Mouse (Mus musculus): ENCODE data around the gene Maf.

The Maf gene

DNA sequence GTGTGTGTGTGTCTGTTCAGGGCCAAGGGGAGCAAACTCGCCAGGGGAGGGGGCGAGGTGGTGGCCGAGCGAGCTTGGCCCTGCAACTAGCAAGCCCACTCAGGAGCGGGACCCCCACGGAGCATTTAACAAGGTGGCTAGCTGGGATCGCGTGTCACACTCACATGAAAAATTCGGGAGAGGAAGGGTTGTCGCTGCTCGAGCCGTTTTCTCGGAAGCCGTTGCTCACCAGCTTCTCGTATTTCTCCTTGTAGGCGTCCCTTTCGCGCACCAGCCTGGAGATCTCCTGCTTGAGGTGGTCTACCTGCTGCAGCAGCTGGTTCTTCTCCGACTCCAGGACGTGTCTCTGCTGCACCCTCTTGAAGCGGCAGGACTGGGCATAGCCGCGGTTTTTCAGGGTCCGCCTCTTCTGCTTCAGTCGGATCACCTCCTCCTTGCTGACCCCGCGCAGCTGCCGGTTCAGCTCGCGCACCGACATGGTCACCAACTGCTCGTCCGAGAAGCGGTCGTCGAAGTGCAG, 1.9 kb downstream of the Maf start:
- peak in 1 of 2 experiments; percentile 19 for DNase-seq (ENCODE audit: low spot score in 2 of 2)

GRCm38 (mm10) chr8:115703056-115703455, 4.5 kb downstream of the Maf start:
- DNase-seq (ENCODE audit: low spot score in 2 of 2), result no peak

GRCm38 (mm10) chr8:115701001-115701400, 6.6 kb downstream of the Maf start:
- no peak for DNase-seq (ENCODE audit: low spot score in 2 of 2)

- no peak for DNase-seq (ENCODE audit: low spot score in 2 of 2)
Measured at GRCm38 (mm10) chr8:115699151-115699550, 8.4 kb downstream of the Maf start.

DNA sequence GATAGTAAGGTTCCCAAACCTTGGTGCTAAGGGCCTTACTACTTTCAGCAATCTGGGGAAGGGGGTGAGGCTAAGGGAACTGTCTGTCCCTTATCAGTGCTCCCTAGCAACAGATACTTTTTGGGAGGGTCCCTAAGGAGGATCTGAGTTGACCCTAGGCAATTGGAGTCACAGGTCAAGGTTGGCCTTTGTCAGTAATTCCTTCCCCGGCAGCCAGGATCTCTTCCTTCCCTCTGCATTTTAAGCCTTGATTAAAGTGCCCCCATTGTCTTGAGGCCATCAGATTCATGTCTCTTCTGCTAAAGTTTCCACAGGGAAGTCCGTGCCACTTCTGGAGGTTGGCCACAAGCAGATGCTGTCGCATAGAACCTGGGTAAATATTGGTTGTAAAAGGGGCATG, 10.2 kb downstream of the Maf start:
- DNase-seq (ENCODE audit: low spot score in 2 of 2), result no peak

DNA sequence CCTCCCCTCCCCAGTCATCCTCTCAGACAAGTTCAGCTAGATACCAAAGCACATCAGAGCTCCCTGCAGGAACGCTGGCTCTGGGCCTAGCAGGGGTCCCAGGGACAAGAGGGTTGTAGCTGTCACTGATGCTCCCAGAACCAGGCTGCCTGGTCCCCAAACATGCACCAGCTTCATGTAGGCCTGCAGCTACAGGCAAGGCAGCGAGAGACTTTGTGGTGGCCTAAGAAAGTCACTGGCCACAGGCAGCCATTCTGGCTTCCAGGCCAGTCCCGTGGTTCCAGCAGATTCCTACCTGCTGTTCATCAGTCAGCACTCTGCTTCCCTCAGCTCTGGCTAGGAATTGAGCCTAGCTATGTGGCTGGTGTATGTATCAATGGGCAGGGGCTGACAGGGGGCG, 10.9 kb downstream of the Maf start:
- DNase-seq (ENCODE audit: low spot score in 2 of 2), result no peak

DNA sequence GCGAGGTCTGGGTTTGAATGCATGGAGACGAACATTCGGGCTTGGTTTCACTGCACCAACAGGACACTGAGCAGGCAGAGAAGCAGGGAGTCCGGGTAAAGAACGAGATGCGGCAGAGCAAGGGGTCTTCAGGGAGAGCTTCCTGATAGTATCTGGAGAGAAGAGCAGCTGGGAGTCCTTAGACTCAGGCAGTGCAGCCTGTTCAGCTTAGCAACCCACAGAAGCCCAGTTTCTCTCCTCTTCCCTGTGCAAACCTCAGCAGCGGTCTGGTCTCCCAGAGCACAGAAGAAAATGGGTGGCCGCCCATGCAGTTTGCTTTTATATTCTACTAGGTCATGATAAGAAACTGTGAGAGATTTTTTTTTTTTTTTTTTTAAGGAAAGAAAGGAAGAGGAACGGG, 20.2 kb downstream of the Maf start:
- DNase-seq (ENCODE audit: low spot score in 2 of 2), result no peak

DNA sequence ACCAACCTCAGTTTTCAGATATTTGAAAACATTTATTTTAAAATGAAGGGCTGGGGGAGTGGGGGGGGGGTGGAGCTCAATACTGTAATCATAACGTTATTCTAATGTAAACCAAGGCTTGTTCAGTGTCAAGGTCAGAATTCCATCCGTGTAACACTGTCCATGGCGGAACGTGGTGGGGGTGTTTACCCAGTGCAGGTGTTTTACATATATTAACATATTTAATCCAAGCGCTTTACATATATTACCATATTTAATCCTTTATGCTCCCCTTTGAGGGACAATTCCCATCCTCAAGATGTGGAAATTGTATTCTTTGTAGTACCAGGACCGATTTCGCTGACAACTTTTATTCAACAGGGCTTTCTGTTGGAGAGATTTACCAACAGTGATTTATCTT, 24.3 kb downstream of the Maf start:
- no peak for DNase-seq (ENCODE audit: low spot score in 2 of 2)

- DNase-seq (ENCODE audit: low spot score in 2 of 2), result no peak
Measured at GRCm38 (mm10) chr8:115679539-115679938, 28.1 kb downstream of the Maf start.

DNA sequence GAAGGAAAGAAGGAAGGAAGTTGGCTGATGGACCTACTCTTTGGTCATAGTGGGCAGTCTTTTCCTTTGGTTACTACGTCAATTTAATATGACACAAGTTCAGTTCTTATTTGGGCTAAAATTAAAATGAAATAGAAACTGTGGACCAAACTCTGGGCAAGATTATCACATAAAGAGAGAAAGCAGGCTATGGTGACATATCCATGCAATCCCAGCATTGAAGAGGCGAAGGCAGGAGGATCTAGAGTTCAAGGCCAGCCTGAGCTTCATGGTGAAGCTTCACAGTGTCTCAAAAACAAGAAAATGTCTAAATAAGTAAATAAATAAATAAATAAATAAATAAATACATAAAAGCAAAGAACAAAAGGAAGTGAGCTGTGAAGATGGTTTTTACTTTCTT, 42.7 kb downstream of the Maf start:
- DNase-seq (ENCODE audit: low spot score in 2 of 2), result no peak

GRCm38 (mm10) chr8:115650110-115650521, 57.5 kb downstream of the Maf start:
- DNase-seq (ENCODE audit: low spot score in 2 of 2), result no peak

DNA sequence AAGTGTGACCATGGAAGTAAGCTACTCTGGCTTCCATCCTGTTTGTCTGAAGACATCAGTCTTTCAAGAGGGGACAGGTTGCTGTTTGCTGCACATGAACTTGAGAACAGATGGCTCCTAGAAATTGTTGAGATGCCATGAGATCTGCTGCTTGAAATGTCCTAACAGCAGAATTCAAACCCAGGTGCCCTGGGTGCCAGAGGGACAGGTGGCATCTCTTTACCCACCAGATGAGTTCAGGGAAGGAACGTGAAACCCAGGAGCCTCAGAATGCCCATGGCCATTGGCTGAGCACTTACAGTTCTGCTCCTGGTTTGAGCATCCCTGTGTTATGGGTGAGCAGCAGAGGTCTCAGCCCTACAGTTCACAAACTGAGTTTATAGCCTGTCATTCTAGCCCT, 62.5 kb downstream of the Maf start:
- no peak for DNase-seq (ENCODE audit: low spot score in 2 of 2)

- no peak for DNase-seq (ENCODE audit: low spot score in 2 of 2)
Measured at GRCm38 (mm10) chr8:115641936-115642335, 65.7 kb downstream of the Maf start.

DNA sequence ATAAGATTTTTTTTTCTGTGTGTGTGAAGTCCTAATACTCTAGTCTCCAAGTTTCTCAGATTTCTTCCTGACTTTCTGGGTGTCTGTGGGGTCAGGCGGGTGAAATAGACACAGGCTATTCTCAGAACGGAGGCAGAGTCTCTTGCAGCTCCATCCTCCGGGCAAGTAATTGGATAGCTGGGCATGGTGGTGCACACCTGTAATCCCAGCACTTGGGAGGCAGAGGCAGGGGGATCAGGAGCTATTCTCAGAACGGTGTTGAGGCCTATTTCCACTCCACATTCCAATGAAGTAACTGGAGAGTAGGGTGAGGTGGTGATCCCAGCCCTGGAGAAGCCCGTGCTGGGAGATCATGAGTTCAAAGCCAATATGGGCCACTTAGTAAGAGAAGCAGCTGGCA, 67.6 kb downstream of the Maf start:
- DNase-seq (ENCODE audit: low spot score in 2 of 2), result no peak

DNA sequence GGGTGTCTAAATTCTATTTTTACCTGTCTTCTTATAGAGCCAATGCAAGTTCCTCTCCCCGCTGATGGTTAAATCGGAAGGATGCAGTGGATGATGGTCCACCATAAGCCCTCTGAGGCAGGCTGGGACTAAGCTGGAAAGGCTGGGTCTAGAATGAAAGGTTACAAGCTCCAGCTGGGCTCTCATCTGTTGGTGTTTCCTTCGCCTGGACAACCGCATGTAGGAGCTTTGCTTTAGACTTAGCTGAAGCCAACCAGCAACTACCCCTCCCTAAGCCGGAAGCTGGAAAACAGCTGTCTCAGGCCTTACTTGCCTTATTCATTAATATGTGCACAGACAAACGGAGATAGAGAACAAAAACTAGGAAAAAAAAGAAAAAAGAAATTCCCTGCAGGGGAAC, 70.8 kb downstream of the Maf start:
- DNase-seq (ENCODE audit: low spot score in 2 of 2), result no peak

All from frontal cortex, postnatal 25 days (tissue).